Mouse (Mus musculus) B cell, adult 2 months (primary cell): Measurements from ENCODE around the gene Pknox1.
"Not testable (repeated sequence)": the region's sequence is repeated elsewhere in the genome, so short reads cannot be mapped to it uniquely, and the experiment has no call there.

Experiments
- DNase-seq, 2 experiments: peaks; one replicate each; pipeline ENCODE4 v3.0.0; 2022

Gene Pknox1

DNA sequence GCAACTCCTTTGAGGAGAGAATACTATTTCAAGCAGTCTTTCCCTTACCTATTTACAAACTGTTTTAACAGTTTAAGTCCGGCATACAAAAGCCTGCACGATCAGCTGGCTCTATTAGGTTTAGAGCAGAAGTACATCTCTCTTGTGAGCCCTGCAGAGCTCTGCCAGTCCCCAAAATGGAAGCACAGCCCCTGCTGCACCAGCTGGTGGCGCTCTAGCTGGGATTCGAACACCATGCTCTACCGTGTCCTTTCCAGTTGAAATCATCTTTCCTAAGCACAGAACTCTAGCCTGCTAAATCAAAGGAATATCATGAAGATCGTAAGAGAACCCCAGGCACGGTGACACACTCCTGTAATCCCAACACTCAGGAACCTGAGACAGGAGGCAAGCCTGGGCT is 41.9 kb downstream of the Pknox1 start:
- DNase-seq, result peak in 1 of 2 experiments; percentile 7

- DNase-seq, result no peak
These were observed 42.9 kb downstream of the Pknox1 start for GRCm38 (mm10) chr17:31607256-31607951.

DNA sequence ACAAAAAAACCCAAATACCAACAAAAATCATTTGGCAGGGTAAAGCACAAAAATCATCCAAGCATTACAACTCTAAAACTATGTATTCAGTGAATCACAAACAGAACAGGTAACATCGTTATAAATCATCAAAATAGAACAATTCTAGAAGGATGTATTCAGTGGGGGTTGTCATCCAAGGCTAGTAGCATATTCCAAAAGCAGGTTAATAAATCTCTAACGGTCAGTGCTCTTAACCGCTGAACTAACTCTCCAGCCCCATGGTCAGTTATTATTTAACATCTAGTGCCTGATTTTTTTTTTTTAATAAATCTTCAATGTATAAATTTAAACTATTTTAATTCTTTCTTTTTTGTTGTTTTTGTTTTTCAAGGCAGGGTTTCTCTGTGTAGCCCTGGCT is 44.6 kb downstream of the Pknox1 start:
- not testable (repeated sequence) for DNase-seq

DNA sequence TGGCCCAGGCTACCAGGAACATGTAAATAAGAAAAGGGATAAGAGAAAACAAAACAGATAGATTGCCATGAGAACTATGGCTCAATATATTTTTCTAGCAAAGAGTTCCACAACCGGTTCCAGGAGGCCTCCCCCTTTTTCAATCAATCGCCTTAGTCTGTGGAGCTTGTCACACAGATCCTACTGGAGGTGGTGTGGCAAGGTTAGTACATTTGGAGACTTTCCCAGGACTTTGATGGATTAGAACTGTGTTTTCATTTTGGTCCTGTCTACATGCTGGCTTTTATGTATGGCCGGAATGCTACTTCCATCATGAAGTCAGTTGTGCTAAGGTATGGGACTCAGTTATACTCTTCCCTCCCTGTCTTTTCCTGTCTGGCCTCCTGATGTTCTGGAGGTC is 45.4 kb downstream of the Pknox1 start:
- DNase-seq, result no peak

- DNase-seq, result no peak
These were observed 48.7 kb downstream of the Pknox1 start for GRCm38 (mm10) chr17:31613086-31613755.

GRCm38 (mm10) chr17:31623101-31623500 is 58.6 kb downstream of the Pknox1 start:
- DNase-seq, result no peak

- no peak for DNase-seq
These were observed 63.4 kb downstream of the Pknox1 start for GRCm38 (mm10) chr17:31627961-31628360.

GRCm38 (mm10) chr17:31631081-31631800 is 66.7 kb downstream of the Pknox1 start:
- no peak for DNase-seq

DNA sequence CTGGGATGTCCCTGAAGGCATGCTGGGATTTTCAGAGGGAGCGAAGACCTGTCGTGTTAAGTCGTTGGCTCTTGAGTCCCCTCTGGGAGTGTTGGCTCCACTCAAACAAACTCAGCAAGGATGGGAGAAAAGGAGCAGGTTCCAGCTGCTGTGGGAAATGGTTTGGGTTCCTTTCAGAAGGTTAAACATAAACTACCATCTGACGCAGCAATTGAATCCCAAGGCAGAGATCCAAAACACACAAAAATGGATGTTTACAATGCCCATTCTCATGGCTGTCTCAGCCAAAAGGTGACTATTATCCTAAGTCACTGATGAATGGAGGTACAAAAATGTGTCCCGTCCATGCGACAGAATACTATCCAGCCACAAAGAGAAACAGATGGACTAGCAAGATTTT is 68.5 kb downstream of the Pknox1 start:
- no peak for DNase-seq

DNA sequence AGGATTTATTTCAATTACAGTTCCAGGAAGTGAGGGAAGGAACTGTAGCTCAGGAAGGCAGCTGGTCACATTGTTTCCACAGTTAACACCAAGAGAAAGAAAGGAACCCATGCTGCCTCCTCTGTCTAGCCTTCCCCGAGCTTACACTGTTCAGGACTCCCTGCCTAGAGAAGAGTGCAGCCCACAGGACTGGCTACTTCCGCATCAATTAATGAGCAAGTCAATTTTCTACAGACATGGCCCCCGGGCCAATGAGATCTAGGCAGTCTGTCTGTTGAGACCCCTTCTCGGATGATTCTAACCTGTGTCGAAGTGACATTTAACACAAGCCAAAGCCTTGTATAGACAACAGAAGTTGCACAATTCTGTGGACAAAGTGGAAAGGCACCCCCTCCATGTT is 70.4 kb downstream of the Pknox1 start:
- DNase-seq, result no peak

DNA sequence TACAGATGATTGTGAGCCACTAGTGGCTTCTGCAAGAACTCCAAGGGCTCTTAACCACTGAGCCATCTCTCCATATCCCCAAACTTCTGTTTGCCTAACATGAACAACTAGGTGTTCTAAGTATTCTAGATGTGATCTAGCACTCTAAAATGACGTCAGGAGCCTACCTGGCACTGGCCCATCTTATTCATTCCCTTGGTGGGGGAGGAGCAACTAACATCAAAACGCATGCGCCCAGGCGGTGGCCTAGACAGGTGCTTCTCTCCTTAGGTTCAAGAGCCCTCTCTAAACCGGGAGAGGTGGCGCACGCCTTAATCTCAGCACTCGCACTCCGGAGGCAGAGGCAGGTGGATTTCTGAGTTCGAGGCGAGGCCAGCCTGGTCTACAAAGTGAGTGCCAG is 71.2 kb downstream of the Pknox1 start:
- DNase-seq, result no peak

DNA sequence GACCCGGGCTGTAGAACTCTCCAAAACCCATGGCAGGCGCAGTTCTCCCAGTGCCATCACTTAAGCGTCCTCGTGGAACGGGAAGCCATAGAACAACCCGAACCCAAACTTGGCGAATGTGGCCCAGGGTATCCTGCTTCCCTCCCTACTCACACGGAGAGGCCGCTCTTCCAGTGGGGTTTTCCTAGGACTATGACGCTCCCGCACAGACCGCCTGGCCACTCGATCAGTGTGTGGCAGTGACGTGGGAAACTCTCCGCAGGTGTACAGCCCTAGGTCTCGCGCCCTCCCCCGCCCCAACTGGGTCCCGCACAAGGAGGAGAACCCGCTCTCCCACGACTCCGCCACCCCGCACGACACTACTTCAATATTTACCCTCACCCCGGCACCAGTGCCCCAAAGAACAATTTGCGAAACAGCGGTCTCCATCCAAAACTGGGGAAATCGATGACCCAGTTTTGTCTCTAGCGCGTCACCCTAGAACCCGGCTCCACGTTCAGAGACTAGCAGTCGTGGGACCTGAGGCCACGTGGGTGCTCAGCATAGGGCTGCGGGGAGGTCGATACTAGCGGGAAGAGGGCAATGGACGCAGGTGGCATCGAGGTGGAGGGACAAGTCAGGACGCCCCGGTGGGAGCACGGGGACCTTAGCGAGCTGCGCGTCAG is 71.9 kb downstream of the Pknox1 start:
- peak in 1 of 2 experiments; percentile 32 for DNase-seq

DNA sequence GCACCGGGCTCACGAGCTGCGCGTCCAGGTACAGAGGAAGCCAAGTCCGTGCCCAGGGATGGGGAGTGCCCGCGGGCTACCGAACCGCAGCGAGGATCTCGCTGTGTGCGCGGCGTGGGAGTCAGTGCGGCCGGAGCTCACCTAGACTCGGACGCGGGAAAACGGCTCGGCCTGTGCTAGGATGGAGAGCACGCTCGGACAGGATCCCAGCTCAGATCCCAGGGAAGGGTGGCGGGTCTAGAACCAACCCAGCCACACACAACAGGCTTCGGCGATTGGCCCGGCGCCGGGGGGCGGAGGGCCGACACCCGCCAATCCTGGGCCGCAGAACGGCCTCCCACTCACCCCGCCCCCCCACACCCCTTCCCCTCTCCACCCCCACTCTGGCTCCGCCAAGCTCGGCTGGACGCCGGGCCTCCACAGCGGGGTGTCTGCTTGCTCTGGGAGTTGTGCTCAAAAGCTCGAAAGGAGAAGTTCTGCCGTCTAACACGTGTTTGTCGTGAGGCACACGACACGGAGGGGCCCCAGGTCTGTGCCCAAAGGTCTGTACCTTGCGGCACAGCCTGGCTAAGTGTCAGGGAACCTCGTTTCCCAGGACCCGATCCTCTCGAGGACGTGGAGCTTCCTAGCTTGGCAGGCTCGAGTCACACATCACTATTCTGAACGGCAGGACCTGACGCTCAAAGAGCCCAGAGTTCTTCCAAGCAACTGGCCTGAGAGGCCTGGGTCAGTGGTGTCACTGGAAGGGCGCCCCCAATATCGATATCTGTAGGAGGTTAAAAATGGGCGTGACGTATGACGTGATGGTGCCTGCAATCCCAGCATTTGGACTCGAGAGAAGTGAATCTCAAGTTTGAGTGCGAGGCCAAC is 72.6 kb downstream of the Pknox1 start, which contains the start of gene Cbs:
TSS of gene Cbs (minus strand) at position 297 of the 870 bp plus-strand sequence.
- peak; percentile 65 to 66 for DNase-seq

GRCm38 (mm10) chr17:31637866-31638570 is 73.5 kb downstream of the Pknox1 start:
- no peak for DNase-seq

- no peak for DNase-seq
These were observed 75.1 kb downstream of the Pknox1 start for GRCm38 (mm10) chr17:31639651-31640050.

DNA sequence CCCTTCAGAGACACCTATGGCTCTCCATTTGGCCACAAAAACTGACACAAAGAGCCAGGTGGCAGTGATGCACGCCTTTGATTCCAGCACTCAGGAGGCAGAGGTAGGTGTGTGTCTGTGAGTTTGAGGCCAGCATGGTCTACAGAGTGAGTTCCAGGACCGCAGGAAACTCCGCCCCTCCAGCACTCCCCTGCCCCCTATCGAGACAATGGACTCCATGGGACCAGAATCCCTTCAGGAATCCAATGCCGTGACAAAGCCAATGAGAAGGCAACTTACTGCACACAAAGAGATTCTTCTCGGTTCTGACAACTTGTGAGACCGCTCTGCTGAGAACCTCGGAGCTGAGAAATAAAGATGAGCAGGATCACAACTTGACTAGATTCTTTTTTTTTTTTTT is 77.8 kb downstream of the Pknox1 start:
- no peak for DNase-seq

- DNase-seq, result no peak
These were observed 78.4 kb downstream of the Pknox1 start for GRCm38 (mm10) chr17:31642913-31643312.

GRCm38 (mm10) chr17:31646199-31647002 is 81.9 kb downstream of the Pknox1 start:
- DNase-seq, result no peak

GRCm38 (mm10) chr17:31652152-31652551 is 87.6 kb downstream of the Pknox1 start:
- DNase-seq, result no peak

DNA sequence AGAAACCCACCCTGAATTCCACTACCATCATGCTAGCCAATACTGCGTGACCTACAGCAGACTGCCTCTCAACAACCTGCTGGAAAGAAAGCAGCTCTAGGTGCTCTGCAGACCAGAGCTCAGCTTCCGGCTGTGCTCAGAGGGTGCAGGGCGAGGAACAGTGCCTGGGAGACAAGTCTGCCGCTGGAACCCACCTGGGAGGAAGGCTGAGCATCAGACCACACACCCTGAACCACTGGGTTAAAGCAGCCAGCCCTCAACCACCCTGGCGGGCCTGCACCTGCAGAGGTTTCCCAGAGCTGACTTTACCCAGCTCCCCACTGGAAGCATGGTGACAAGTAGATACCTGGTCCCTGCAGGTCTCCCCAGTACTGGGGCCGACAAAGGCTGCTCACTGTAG is 88.7 kb downstream of the Pknox1 start:
- no peak for DNase-seq

DNA sequence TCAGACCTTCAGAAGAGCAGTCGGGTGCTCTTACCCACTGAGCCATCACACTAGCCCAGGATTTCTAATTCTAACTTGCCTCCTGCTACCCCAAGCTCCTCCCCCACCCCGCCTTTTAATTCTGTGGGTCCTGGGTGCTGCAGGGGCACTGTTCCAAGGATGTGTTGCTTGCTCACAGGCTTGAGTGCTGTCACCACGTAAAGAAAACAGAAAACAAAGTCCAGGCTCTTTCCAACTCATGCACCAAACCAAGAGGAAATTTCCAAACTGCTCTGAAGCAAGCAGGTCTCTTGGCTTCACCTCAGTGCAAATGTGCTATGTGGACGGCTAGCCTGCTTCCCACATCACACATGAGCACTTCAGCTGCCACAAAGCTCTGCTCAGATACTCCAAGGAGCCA is 90.8 kb downstream of the Pknox1 start:
- no peak for DNase-seq
